Mouse (Mus musculus): ENCODE data around the gene Fhad1. TPM values are rescaled to one million over a fixed set of nuclear protein-coding genes. Genes with fewer than 3 reads are reported as not detected.

Fhad1 gene
- total RNA-seq, 2 experiments from 2014 or later, result 0.13 to 0.35 TPM

- no peak for DNase-seq
- intact Hi-C loops (cut with DNase I), result no loop called here
These were observed 26.7 kb downstream of the Fhad1 start for GRCm38 (mm10) chr4:141988178-141988577.

GRCm38 (mm10) chr4:141983689-141984088 lies 31.2 kb downstream of the Fhad1 start:
- no peak for DNase-seq
- intact Hi-C loops (cut with DNase I), result no loop called here

- DNase-seq, result no peak
- intact Hi-C loops (cut with DNase I), result no loop called here
These were observed 33.4 kb downstream of the Fhad1 start for GRCm38 (mm10) chr4:141981475-141981874.

- intact Hi-C loops (cut with DNase I), result no loop called here
- no peak for DNase-seq
These were observed 36.3 kb downstream of the Fhad1 start for GRCm38 (mm10) chr4:141978582-141978981.

- no peak for DNase-seq
- intact Hi-C loops (cut with DNase I), result no loop called here
These were observed 37.5 kb downstream of the Fhad1 start for GRCm38 (mm10) chr4:141977346-141977745.

GRCm38 (mm10) chr4:141976163-141976562 lies 38.7 kb downstream of the Fhad1 start:
- DNase-seq, result peak in 1 of 2 experiments; percentile 24
- intact Hi-C loops (cut with DNase I), result no loop called here

- intact Hi-C loops (cut with DNase I), result no loop called here
- no peak for DNase-seq
These were observed 50.3 kb downstream of the Fhad1 start for GRCm38 (mm10) chr4:141964575-141964974.

- intact Hi-C loops (cut with DNase I), result no loop called here
- DNase-seq, result no peak
These were observed 51.0 kb downstream of the Fhad1 start for GRCm38 (mm10) chr4:141963907-141964306.

GRCm38 (mm10) chr4:141962811-141963685 lies 51.8 kb downstream of the Fhad1 start:
- intact Hi-C loops (cut with DNase I), result no loop called here
- peak in 1 of 2 experiments; percentile 17 for DNase-seq

GRCm38 (mm10) chr4:141960037-141960436 lies 54.8 kb downstream of the Fhad1 start:
- no peak for DNase-seq
- intact Hi-C loops (cut with DNase I), result no loop called here

- intact Hi-C loops (cut with DNase I), result loop anchor here (5.0 kb wide), 1 partner anchor 342 kb away; the partner anchor contains the start of gene Tmem82
- no peak for DNase-seq
These were observed 55.3 kb downstream of the Fhad1 start for GRCm38 (mm10) chr4:141959615-141960014.

- intact Hi-C loops (cut with DNase I), result loop anchor here (1.0 to 5.0 kb wide), 2 partner anchors 103 to 341 kb away; partner anchors contain the start of gene Tmem82
- peak; percentile 17 to 30 for DNase-seq
These were observed 56.1 kb downstream of the Fhad1 start for GRCm38 (mm10) chr4:141958614-141959375.

- intact Hi-C loops (cut with DNase I), result loop anchor here (1.0 to 5.0 kb wide), 2 partner anchors 103 to 341 kb away; partner anchors contain the start of gene Tmem82
- peak; percentile 50 to 64 for DNase-seq
These were observed 56.7 kb downstream of the Fhad1 start for GRCm38 (mm10) chr4:141958188-141958587.

- intact Hi-C loops (cut with DNase I), result loop anchor here (1.0 to 5.0 kb wide), 2 partner anchors 102 to 340 kb away; partner anchors contain the start of gene Tmem82
- peak in 1 of 2 experiments; percentile 14 for DNase-seq
These were observed 57.1 kb downstream of the Fhad1 start for GRCm38 (mm10) chr4:141957740-141958139.

GRCm38 (mm10) chr4:141956931-141957330 lies 58.0 kb downstream of the Fhad1 start:
- intact Hi-C loops (cut with DNase I), result loop anchor here (5.0 kb wide), 1 partner anchor 340 kb away; the partner anchor contains the start of gene Tmem82

GRCm38 (mm10) chr4:141954770-141955720 lies 59.8 kb downstream of the Fhad1 start:
- intact Hi-C loops (cut with DNase I), result loop anchor here (1.0 to 5.0 kb wide), 2 partner anchors 97 to 338 kb away; partner anchors contain the start of gene Tmem82
- no peak for DNase-seq

More at GRCm38 (mm10) chr4:141956931-141957330, 58.0 kb downstream of the Fhad1 start:
- no peak for DNase-seq

GRCm38 (mm10) chr4:141953859-141954258 lies 61.0 kb downstream of the Fhad1 start:
- no peak for DNase-seq
- intact Hi-C loops (cut with DNase I), result no loop called here

- no peak for DNase-seq
- intact Hi-C loops (cut with DNase I), result no loop called here
These were observed 61.6 kb downstream of the Fhad1 start for GRCm38 (mm10) chr4:141953291-141953690.

GRCm38 (mm10) chr4:141952824-141953223 lies 62.1 kb downstream of the Fhad1 start:
- intact Hi-C loops (cut with DNase I), result no loop called here

GRCm38 (mm10) chr4:141952114-141952513 lies 62.8 kb downstream of the Fhad1 start:
- DNase-seq, result no peak
- intact Hi-C loops (cut with DNase I), result no loop called here

More at GRCm38 (mm10) chr4:141952824-141953223, 62.1 kb downstream of the Fhad1 start:
- no peak for DNase-seq

Measured in gastrocnemius, postnatal 36 days (tissue).